ENCODE assay signal across 21 mouse cellular contexts in genomic region chr7:120271135-120271991, GRCm38 (mm10). TPM values are rescaled to one million over a fixed set of nuclear protein-coding genes. Genes with fewer than 3 reads are reported as not detected.
"Had no signal": no experiment of that assay in that cellular context is flagged by ENCODE, and none has a peak within 500 bp of the region (broad histone marks: within the 10 kb centered on the region; RNA-seq: fewer than 3 reads in every experiment).

No protein-coding gene starts in this region.

- H3K27me3 ChIP-seq: limb, embryonic 12.5 days; liver, embryonic 13.5 days; lung, embryonic 15.5 days; megakaryocyte, embryonic 14.5 days; midbrain, embryonic 15.5 days; neural tube, embryonic 12.5 days had no signal

- H3K9me3 ChIP-seq: limb, embryonic 12.5 days; liver, embryonic 13.5 days; lung, embryonic 15.5 days; megakaryocyte, embryonic 14.5 days; midbrain, embryonic 15.5 days; neural tube, embryonic 12.5 days had no signal

- DNase-seq: kidney, postnatal 4 days; liver; liver, embryonic 13.5 days; liver, postnatal 0 days; lung, postnatal 14 days; right cerebral cortex, postnatal 4 days; spleen, adult 18-20 months; thymus, adult 18-20 months; thymus, postnatal 14 days had no signal

- H3K4me3 ChIP-seq: limb, embryonic 12.5 days; liver, embryonic 13.5 days; lung, embryonic 15.5 days; megakaryocyte, embryonic 14.5 days; midbrain, embryonic 15.5 days; neural tube, embryonic 12.5 days had no signal

- ATAC-seq: liver, postnatal 0 days had no signal

- H3K4me2 ChIP-seq: limb, embryonic 12.5 days; liver, embryonic 13.5 days; lung, embryonic 15.5 days; midbrain, embryonic 11.5 days; midbrain, embryonic 15.5 days; neural tube, embryonic 12.5 days had no signal

- H3K4me1 ChIP-seq: limb, embryonic 12.5 days; liver, embryonic 13.5 days; lung, embryonic 15.5 days; megakaryocyte, embryonic 14.5 days; midbrain, embryonic 15.5 days; neural tube, embryonic 12.5 days had no signal

- H3K27ac ChIP-seq: kidney, postnatal 0 days; limb, embryonic 12.5 days; liver, embryonic 13.5 days; lung, embryonic 15.5 days; macrophage; midbrain, embryonic 15.5 days; neural tube, embryonic 12.5 days had no signal

- H3K36me3 ChIP-seq: limb, embryonic 12.5 days; liver, embryonic 13.5 days; lung, embryonic 15.5 days; midbrain, embryonic 15.5 days; neural tube, embryonic 12.5 days had no signal

- H3K9ac ChIP-seq: limb, embryonic 12.5 days; liver, embryonic 13.5 days; liver, postnatal 0 days; lung, embryonic 15.5 days; midbrain, embryonic 15.5 days; neural tube, embryonic 12.5 days had no signal

RNA-seq across cellular contexts. Expression of gene Abca15, which starts 57.1 kb away (rescaled TPM):
- total RNA-seq: left cerebral cortex, postnatal 36 days; monocyte, adult 5-6 weeks; neutrophil, adult 5-6 weeks had no signal
- polyA plus RNA-seq: kidney, postnatal 0 days; limb, embryonic 12.5 days; liver, embryonic 13.5 days; liver, postnatal 0 days; lung, embryonic 15.5 days; macrophage; midbrain, embryonic 11.5 days; midbrain, embryonic 15.5 days; neural tube, embryonic 12.5 days; stomach, embryonic 14.5 days had no signal
